Mouse (Mus musculus) kidney, postnatal 0 days (tissue): ENCODE measurements at regions not wholly inside any gene's neighbourhood (a gene's known extent, or its start where the extent isn't known, plus 50 kb on each side); places are given as distances from the start of the nearest gene placed in this dataset.

Experiments
- ATAC-seq: fragments of 200-750 bp; cut with Nextera tagmentation; replicated peaks from 2 replicates; pipeline ENCODE4 v1.8.0; 2017; ENCODE audit warnings: low read depth, moderate number of reproducible peaks, moderate TSS enrichment, moderate library complexity; ENCODE audit not compliant: low FRiP score
- DNase-seq: peaks from one replicate; pipeline ENCODE4 v3.0.0-alpha.2; 2016; ENCODE audit warnings: low spot score
- H3K27ac ChIP-seq: fragments of 300-500 bp; sonication (generic); 2 replicates; pipeline ENCODE4 v1.5.1; 2014; ENCODE audit warnings: mild to moderate bottlenecking
- H3K27me3 ChIP-seq: fragments of 300-500 bp; sonication (generic); 2 replicates; pipeline ENCODE4 v1.6.1; 2014; ENCODE audit warnings: low read length, mixed read lengths; ENCODE audit not compliant: insufficient read depth
- H3K36me3 ChIP-seq: fragments of 300-500 bp; sonication (generic); 2 replicates; pipeline ENCODE4 v1.6.1; 2014; ENCODE audit warnings: low read length, mixed read lengths; ENCODE audit not compliant: insufficient read depth
- H3K4me1 ChIP-seq: fragments of 300-500 bp; sonication (generic); replicated peaks from 2 replicates; pipeline ENCODE4 v1.6.1; 2014; ENCODE audit warnings: antibody characterized with exemption, low read length, mixed read lengths; ENCODE audit not compliant: insufficient read depth
- H3K4me2 ChIP-seq: fragments of 300-500 bp; sonication (generic); 2 replicates; pipeline ENCODE4 v1.6.1; 2014; ENCODE audit warnings: mild to moderate bottlenecking, low read length, moderate library complexity, mixed read lengths
- H3K4me3 ChIP-seq: fragments of 300-500 bp; sonication (generic); replicated peaks from 2 replicates; pipeline ENCODE4 v1.5.1; 2014; ENCODE audit warnings: low read depth, low read length
- H3K9ac ChIP-seq: fragments of 300-500 bp; sonication (generic); 2 replicates; pipeline ENCODE4 v1.6.1; 2014; ENCODE audit warnings: low read depth, low read length
- H3K9me3 ChIP-seq: fragments of 300-500 bp; sonication (generic); replicated peaks from 2 replicates; pipeline ENCODE4 v1.6.1; 2016; ENCODE audit warnings: low read length, inconsistent platforms, mixed read lengths
- CTCF ChIP-seq: IDR thresholded peaks from 2 replicates; pipeline ENCODE4 v1.5.1; 2016; ENCODE audit warnings: antibody characterized with exemption, low read depth, mild to moderate bottlenecking, moderate library complexity
- WGBS: fragments of 180-500 bp; shearing (Covaris S2); extraction: QIAGEN DNeasy Blood & Tissue Kit; methylation state at CpG from one replicate; pipeline ENCODE4 v1.1.7; 2014; 5-methylcytosine and 5-hydroxymethylcytosine counted together

DNA sequence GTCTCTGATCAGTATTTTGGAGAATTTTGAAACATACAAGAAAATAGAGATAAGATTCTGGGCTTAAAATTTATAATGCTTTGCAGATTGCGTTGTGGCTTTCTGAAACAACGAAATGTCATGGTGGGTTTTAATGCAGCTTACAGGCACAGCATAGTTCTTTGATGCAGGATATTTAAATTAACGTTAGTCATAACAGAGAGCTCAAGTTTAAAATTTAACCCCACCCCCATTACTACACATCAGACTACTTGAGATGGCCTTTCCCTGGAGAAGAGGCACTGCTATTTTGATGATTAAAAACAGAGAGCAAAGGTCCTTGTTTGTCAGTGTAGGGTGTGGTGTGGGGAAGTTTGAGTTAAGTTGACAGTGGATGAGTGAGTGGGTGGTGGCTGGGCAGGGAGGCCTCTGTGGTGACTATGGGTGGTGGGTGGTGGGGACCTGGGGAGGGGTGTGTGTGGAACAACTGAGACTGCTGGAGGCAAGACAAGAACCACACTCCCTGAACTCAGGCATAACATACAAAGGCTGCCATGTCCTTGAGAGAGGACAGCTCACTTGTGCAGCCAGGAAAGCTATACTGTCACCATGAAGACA lies 283.9 kb downstream of the Cetn3 start:
- no peak for DNase-seq
- 0 out of 2 replicates have a peak, but pooled peaks have one; percentile 10 for ATAC-seq

DNA sequence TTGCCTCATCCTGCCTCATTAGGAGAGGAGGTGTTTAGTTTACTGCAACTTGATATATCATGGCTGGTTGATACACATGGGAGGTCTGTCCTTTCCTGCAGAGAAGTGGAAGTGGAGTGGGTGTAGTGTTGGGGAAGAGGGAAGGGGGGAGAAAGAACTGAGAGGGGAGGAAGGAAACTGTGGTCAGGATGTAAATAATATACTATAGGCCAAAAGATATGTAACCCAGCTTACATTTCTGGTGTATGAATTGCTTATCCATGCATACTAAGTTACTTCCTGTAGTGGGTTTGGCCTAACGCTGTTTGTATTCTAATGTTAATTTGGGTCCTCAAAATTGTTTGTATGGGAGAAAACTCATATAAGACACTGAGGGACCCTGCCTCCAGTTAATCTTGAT lies 289.6 kb downstream of the Cetn3 start:
- H3K4me3 ChIP-seq: no peak overlapping the region
- no peak overlapping the region for H3K27ac ChIP-seq
- no peak for TF ChIP-seq CTCF

More for the DNA sequence above, 283.9 kb downstream of the Cetn3 start:
- Histone ChIP-seq H3K4me2 (no peak overlapping the region), H3K27ac (no peak overlapping the region), H3K36me3 (no peaks in the 10 kb centered on the region), H3K9ac (no peak overlapping the region), H3K9me3 (no peaks in the 10 kb centered on the region), H3K27me3 (no peaks in the 10 kb centered on the region), H3K4me1 (no peaks in the 10 kb centered on the region), H3K4me3 (no peak overlapping the region)
- TF ChIP-seq CTCF: no peak
- 75% methylated on average over 3 of the region's 3 CpGs for WGBS

DNA sequence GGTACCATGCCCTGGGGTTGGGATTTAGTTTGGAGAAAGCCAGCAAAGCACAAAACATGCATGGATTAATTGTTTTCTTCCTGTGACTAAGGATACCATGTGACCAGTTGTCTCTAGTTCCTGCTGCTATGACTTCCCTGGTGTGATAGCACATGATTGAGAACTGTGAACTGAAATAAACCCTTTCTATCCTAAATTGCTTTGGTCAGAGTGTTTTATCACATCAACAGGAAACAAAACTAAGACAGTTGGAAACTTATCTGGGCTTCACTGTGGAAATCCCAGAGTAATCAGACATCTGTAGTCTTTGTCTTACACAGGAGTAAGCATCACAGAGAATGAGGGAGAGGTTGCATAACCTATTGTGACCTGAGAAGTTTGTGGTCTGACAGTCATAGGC lies 290.5 kb downstream of the Cetn3 start:
- H3K27ac ChIP-seq: no peak overlapping the region
- ATAC-seq: no peak
- H3K4me3 ChIP-seq: no peak overlapping the region
- no peaks in the 10 kb centered on the region for H3K27me3 ChIP-seq
- no peak for DNase-seq
- no peaks in the 10 kb centered on the region for H3K36me3 ChIP-seq
- TF ChIP-seq CTCF: no peak
- H3K4me2 ChIP-seq: no peak overlapping the region
- H3K9ac ChIP-seq: no peak overlapping the region
- H3K4me1 ChIP-seq: no peaks in the 10 kb centered on the region
- no peaks in the 10 kb centered on the region for H3K9me3 ChIP-seq

More for the DNA sequence above, 289.6 kb downstream of the Cetn3 start:
- no peak overlapping the region for H3K9ac ChIP-seq
- no peaks in the 10 kb centered on the region for H3K36me3 ChIP-seq
- no peak overlapping the region for H3K4me2 ChIP-seq
- H3K4me1 ChIP-seq: no peaks in the 10 kb centered on the region
- 85% methylated on average over 1 of the region's 1 CpGs for WGBS
- no peaks in the 10 kb centered on the region for H3K9me3 ChIP-seq
- no peak for ATAC-seq
- DNase-seq: no peak
- no peaks in the 10 kb centered on the region for H3K27me3 ChIP-seq

DNA sequence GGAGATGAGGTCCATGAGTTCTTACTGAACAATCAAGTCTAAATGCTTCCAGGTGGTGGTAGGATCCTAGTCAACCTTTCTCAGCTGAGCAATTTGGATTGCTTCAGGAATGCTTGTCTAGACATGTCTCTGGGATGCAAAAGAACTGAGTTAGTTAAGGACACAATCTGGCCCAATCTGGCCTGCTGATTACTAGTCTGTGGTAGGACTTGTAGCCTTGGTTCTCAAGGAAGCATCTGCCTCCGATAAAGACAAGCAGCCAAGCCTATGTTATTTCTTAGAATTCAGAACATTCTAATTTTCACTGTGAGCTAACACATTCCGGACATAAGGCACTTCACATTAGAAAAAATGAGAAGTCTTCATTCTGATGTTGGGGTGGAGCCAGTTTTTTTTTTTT lies 298.5 kb downstream of the Cetn3 start:
- no peak overlapping the region for H3K27ac ChIP-seq
- no peaks in the 10 kb centered on the region for H3K36me3 ChIP-seq
- WGBS: 88% methylated on average over 2 of the region's 2 CpGs
- no peaks in the 10 kb centered on the region for H3K4me1 ChIP-seq
- ATAC-seq (no peak), DNase-seq (no peak)
- no peaks in the 10 kb centered on the region for H3K27me3 ChIP-seq
- H3K4me3 ChIP-seq: no peak overlapping the region
- no peak for TF ChIP-seq CTCF
- H3K4me2 ChIP-seq: no peak overlapping the region
- no peaks in the 10 kb centered on the region for H3K9me3 ChIP-seq
- no peak overlapping the region for H3K9ac ChIP-seq

GRCm38 (mm10) chr13:82087635-82088034 lies 304.8 kb downstream of the Cetn3 start:
- no peaks in the 10 kb centered on the region for H3K9me3 ChIP-seq
- H3K4me3 ChIP-seq: no peak overlapping the region
- no peak overlapping the region for H3K9ac ChIP-seq
- no peak for TF ChIP-seq CTCF
- H3K4me2 ChIP-seq: no peak overlapping the region
- no peak for ATAC-seq
- DNase-seq: no peak
- H3K27ac ChIP-seq: no peak overlapping the region
- H3K4me1 ChIP-seq: no peaks in the 10 kb centered on the region
- H3K27me3 ChIP-seq: no peaks in the 10 kb centered on the region
- 62% methylated on average over 3 of the region's 3 CpGs for WGBS
- no peaks in the 10 kb centered on the region for H3K36me3 ChIP-seq

- H3K4me1 ChIP-seq: no peaks in the 10 kb centered on the region
Measured at GRCm38 (mm10) chr13:82092186-82092585, 309.3 kb downstream of the Cetn3 start.

DNA sequence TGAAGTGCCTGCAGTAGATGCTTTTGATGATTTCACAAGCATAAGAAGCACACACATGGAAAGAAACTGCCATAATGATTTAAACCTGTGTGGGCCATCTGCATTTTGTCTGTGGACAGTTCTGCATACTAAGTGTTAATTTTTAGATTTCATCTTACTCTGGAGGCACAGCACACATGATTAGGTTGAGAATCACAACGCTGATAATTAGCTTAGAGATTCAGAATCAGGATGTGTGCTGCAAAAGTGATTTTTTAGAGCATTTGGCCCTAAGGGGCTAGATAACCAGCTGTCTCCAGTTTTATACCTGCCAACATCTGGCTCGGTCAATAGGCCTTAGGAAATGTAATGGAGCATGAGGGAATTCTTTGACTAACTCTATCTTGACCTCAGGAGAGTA lies 323.2 kb downstream of the Cetn3 start:
- Histone ChIP-seq H3K36me3 (no peaks in the 10 kb centered on the region), H3K9ac (no peak overlapping the region), H3K4me3 (no peak overlapping the region), H3K4me2 (no peak overlapping the region), H3K9me3 (no peaks in the 10 kb centered on the region), H3K4me1 (no peaks in the 10 kb centered on the region), H3K27ac (no peak overlapping the region), H3K27me3 (no peaks in the 10 kb centered on the region)
- no peak for TF ChIP-seq CTCF
- ATAC-seq: no peak
- WGBS: 69% methylated on average over 2 of the region's 2 CpGs
- DNase-seq: no peak

More at GRCm38 (mm10) chr13:82092186-82092585, 309.3 kb downstream of the Cetn3 start:
- peak; percentile 47; the same call in 1 of the 2 replicates for TF ChIP-seq CTCF
- ATAC-seq: no peak
- no peaks in the 10 kb centered on the region for H3K9me3 ChIP-seq
- no peaks in the 10 kb centered on the region for H3K27me3 ChIP-seq
- DNase-seq: no peak
- 83% methylated on average over 5 of the region's 5 CpGs for WGBS
- no peak overlapping the region for H3K9ac ChIP-seq
- H3K27ac ChIP-seq: no peak overlapping the region
- no peak overlapping the region for H3K4me2 ChIP-seq
- H3K36me3 ChIP-seq: no peaks in the 10 kb centered on the region
- H3K4me3 ChIP-seq: no peak overlapping the region
